Mouse (Mus musculus) myocyte (in vitro differentiated cells): Measurements from ENCODE around the gene Pcnp. TPM values are rescaled to one million over a fixed set of nuclear protein-coding genes. Genes with fewer than 3 reads are reported as not detected.
"Not testable (repeated sequence)": the region's sequence is repeated elsewhere in the genome, so short reads cannot be mapped to it uniquely, and the experiment has no call there.

Experiments
- H3K27me3 ChIP-seq: one replicate; pipeline ENCODE4 v1.6.1; 2011; ENCODE audit not compliant: control insufficient read depth, insufficient read depth, insufficient read length
- H3K36me3 ChIP-seq: one replicate; pipeline ENCODE4 v1.6.1; 2011; ENCODE audit not compliant: control insufficient read depth, insufficient read depth
- H3K4me2 ChIP-seq: one replicate; pipeline ENCODE4 v1.6.1; 2011; ENCODE audit warnings: low read depth, control low read depth
- H3K4me3 ChIP-seq: one replicate; pipeline ENCODE4 v1.5.1; 2011; ENCODE audit warnings: mild to moderate bottlenecking, control low read depth, moderate library complexity
- H3K79me2 ChIP-seq: one replicate; pipeline ENCODE4 v1.6.1; 2011; ENCODE audit not compliant: control insufficient read depth, insufficient read depth
- H3ac ChIP-seq: one replicate; pipeline ENCODE4 v1.6.1; 2011; ENCODE audit not compliant: control insufficient read depth, insufficient read length
- CEBPB ChIP-seq: IDR thresholded peaks from 2 replicates; pipeline ENCODE4 v1.6.1; 2011; ENCODE audit warnings: mild to moderate bottlenecking, moderate library complexity; ENCODE audit not compliant: poor library complexity, insufficient read depth, severe bottlenecking
- E2F4 ChIP-seq: IDR thresholded peaks from one replicate; pipeline ENCODE4 v1.6.1; 2011; ENCODE audit warnings: mild to moderate bottlenecking, control low read depth, moderate library complexity; ENCODE audit not compliant: insufficient read depth
- MAX ChIP-seq: IDR thresholded peaks from one replicate; pipeline ENCODE4 v1.6.1; 2011; ENCODE audit warnings: low read depth, mild to moderate bottlenecking, control low read depth
- MYOD1 ChIP-seq, 3 experiments: IDR thresholded peaks; one replicate each; pipeline ENCODE4 v1.6.1; 2011; ENCODE audit warnings: control low read depth in 2 of 3, low read depth in 2 of 3, mild to moderate bottlenecking in 2 of 3, moderate library complexity in 1 of 3; ENCODE audit not compliant: insufficient read length in 2 of 3, control insufficient read depth in 1 of 3
- MYOG ChIP-seq, 3 experiments: IDR thresholded peaks; one replicate each; pipeline ENCODE4 v1.6.1; 2011; ENCODE audit warnings: control low read depth in 2 of 3, low read depth in 2 of 3, mild to moderate bottlenecking in 2 of 3; ENCODE audit not compliant: insufficient read length in 2 of 3, control insufficient read depth in 1 of 3, insufficient read depth in 1 of 3
- POLR2A ChIP-seq: IDR thresholded peaks from one replicate; pipeline ENCODE4 v1.6.1; 2011; ENCODE audit warnings: low read depth, mild to moderate bottlenecking, control low read depth, moderate library complexity; ENCODE audit not compliant: insufficient read length
- POLR2AphosphoS2 ChIP-seq: IDR thresholded peaks from one replicate; pipeline ENCODE4 v1.6.1; 2011; ENCODE audit warnings: low read depth, control low read depth; ENCODE audit not compliant: insufficient read length
- REST ChIP-seq: IDR thresholded peaks from one replicate; pipeline ENCODE4 v1.6.1; 2011; ENCODE audit warnings: mild to moderate bottlenecking, control low read depth, moderate library complexity; ENCODE audit not compliant: insufficient read depth, insufficient read length
- SRF ChIP-seq: IDR thresholded peaks from one replicate; pipeline ENCODE4 v1.6.1; 2011; ENCODE audit warnings: low read depth; ENCODE audit not compliant: control insufficient read depth, insufficient read length
- TCF12 ChIP-seq: IDR thresholded peaks from one replicate; pipeline ENCODE4 v1.6.1; 2011; ENCODE audit warnings: mild to moderate bottlenecking, control low read depth; ENCODE audit not compliant: poor library complexity, insufficient read depth, severe bottlenecking
- TCF3 ChIP-seq: IDR thresholded peaks from one replicate; pipeline ENCODE4 v1.6.1; 2011; ENCODE audit warnings: low read depth, control low read depth; ENCODE audit not compliant: insufficient read length
- USF1 ChIP-seq: IDR thresholded peaks from one replicate; pipeline ENCODE4 v1.6.1; 2011; ENCODE audit warnings: low read depth, mild to moderate bottlenecking, control low read depth, moderate library complexity
- polyA plus RNA-seq: library from polyadenylated mRNA; unstranded; fragments of >200 nt; fragmentation: generic; extraction: Trizol; gene quantifications from one replicate; pipeline ENCODE4 v1.2.1, GENCODE M21; 2012; ENCODE audit warnings: missing spikeins

The Pcnp gene
- polyA plus RNA-seq, 1 experiment, result 39.1 TPM

DNA sequence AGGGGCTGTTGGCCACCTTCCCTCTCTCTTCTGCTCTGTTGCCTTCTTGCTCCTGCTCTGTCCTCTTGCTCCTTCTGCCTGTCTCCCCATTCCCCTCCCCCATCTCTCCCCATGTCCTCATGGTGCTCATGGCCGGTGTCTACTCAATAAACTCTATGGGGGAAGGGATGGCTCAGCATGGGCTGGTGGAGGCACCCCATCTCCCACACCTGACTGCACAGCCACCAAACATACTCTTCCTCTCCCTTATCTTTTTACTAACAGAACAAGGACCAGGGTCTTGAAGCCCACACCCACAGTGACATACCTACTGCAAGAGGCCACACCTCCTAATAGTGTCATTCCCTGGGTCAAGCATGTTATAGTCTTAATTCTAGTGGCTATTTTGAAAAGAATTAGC is 44.6 kb upstream of the Pcnp start:
- Histone ChIP-seq H3ac (no peak overlapping the region), H3K27me3 (no peaks in the 10 kb centered on the region), H3K79me2 (peaks cover 19% of the 10 kb centered on the region), H3K4me3 (no peak overlapping the region), H3K4me2 (no peak overlapping the region), H3K36me3 (no peaks in the 10 kb centered on the region)
- no peak for TF ChIP-seq SRF
- TF ChIP-seq TCF3, result no peak
- TF ChIP-seq MYOD1 (IDR thresholded peaks at IDR 0.05; ENCODE audit: control insufficient read depth in 1 of 3, insufficient read length in 2 of 3, low read depth in 2 of 3), result no peak
- no peak for TF ChIP-seq MAX

- not testable (repeated sequence) for H3K4me2 ChIP-seq, H3K27me3 ChIP-seq, H3K36me3 ChIP-seq, H3ac ChIP-seq, H3K4me3 ChIP-seq
- peaks cover 17% of the 10 kb centered on the region for H3K79me2 ChIP-seq
Observed at GRCm38 (mm10) chr16:56073150-56073549, 43.6 kb upstream of the Pcnp start.

- Histone ChIP-seq H3K79me2 (peaks cover 11% of the 10 kb centered on the region), H3K4me3 (no peak overlapping the region), H3K27me3 (no peaks in the 10 kb centered on the region), H3K4me2 (no peak overlapping the region), H3ac (no peak overlapping the region), H3K36me3 (no peaks in the 10 kb centered on the region)
- TF ChIP-seq CEBPB (no peak), MAX (no peak), USF1 (no peak), TCF3 (no peak), POLR2A (no peak), E2F4 (no peak)
Observed at GRCm38 (mm10) chr16:56072533-56072932, 43.0 kb upstream of the Pcnp start.

DNA sequence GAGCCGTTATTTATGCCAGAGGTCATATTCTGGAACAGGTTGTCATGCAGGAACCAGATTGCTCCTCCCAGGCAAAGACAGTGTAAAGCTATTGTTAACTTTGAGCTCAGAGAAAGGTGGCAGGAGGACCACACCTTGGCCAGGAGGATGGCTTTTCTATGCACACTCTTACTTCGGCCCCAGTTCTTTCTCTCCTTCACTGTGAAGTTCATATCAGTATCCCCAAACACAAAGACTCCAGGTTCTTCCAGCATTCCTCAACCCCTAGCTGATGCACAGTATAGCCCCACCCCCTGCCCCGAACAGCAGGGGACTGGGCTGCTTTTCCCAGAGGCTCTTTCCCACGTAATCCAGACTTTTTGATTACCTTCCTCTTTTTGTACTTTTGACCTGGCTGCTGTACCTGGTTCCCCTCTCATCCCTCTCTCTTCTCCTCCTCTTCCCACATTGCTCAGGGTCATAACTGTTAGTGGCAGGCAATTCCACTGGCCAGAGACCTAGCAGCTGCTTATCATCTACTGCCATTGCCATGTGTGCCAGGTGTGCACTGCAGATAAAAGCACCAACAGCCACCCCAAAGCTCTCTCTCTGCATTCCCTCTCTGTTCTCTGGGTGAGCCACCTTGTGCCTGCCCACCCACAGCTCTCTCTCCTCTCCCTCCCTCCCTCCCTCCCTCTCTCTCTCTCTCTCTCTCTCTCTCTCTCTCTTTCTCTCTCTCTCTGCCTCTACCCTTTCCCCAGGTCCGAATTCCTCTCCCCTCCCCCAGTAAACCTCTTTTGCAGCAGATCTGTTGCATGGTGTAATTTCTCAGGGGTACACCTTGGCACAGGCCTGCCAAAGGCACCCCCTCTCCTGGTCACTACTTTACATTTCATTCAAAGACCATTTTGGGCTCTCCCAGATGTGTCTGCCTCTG is 42.0 kb upstream of the Pcnp start:
- H3K4me3 ChIP-seq, result no peak overlapping the region
- peaks cover 7% of the 10 kb centered on the region for H3K79me2 ChIP-seq
- TF ChIP-seq TCF3 (no peak), MYOG (IDR thresholded peaks at IDR 0.05; ENCODE audit: control insufficient read depth in 1 of 3, insufficient read depth in 1 of 3, insufficient read length in 2 of 3, low read depth in 2 of 3) (no peak), USF1 (no peak), POLR2AphosphoS2 (no peak), MAX (no peak), CEBPB (no peak), REST (no peak), MYOD1 (IDR thresholded peaks at IDR 0.05; ENCODE audit: control insufficient read depth in 1 of 3, insufficient read length in 2 of 3, low read depth in 2 of 3) (no peak), POLR2A (no peak), SRF (no peak), E2F4 (no peak), TCF12 (no peak)
- H3K27me3 ChIP-seq, result no peaks in the 10 kb centered on the region
- H3ac ChIP-seq, result no peak overlapping the region
- H3K4me2 ChIP-seq, result no peak overlapping the region
- no peaks in the 10 kb centered on the region for H3K36me3 ChIP-seq

DNA sequence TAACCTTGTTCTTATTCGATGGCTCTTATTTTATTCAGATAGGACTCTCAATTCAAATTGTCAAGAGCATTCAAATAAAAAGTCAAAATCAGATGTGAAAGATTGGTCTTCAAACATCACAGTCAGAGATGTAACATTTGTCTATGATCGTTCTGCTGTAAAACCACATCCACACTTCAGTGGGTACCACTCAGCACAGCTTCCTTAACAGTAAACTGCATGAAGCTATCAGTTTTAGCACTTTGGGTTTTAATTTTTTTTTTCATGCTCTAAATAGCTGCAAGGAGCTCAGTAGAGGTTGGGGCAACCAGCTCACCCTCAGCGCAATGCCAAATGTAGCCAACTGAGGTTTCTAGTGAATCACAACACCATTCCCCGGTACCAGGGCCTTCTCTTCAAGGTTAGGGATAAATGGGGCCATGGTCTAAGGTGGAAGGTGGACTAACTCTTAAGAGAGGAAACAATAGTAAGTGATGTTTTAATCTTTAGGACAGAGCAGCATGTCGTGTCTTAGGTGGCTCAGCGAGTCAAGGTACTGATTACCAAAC is 39.1 kb upstream of the Pcnp start:
- H3K4me3 ChIP-seq, result no peak overlapping the region
- no peaks in the 10 kb centered on the region for H3K27me3 ChIP-seq
- H3K79me2 ChIP-seq, result no peaks in the 10 kb centered on the region
- H3K36me3 ChIP-seq, result no peaks in the 10 kb centered on the region
- no peak overlapping the region for H3ac ChIP-seq
- no peak overlapping the region for H3K4me2 ChIP-seq
- TF ChIP-seq SRF, result no peak
- no peak for TF ChIP-seq MYOD1 (IDR thresholded peaks at IDR 0.05; ENCODE audit: control insufficient read depth in 1 of 3, insufficient read length in 2 of 3, low read depth in 2 of 3)
- no peak for TF ChIP-seq CEBPB
- TF ChIP-seq POLR2A, result no peak
- TF ChIP-seq USF1, result no peak
- no peak for TF ChIP-seq TCF3
- no peak for TF ChIP-seq REST
